Mouse (Mus musculus) brain, embryonic 14.5 days (tissue): ENCODE data around the gene Anapc2.

Experiments
- CTCF ChIP-seq: fragments of 200-500 bp; IDR thresholded peaks from 2 replicates; pipeline ENCODE4 v1.5.1; 2012; ENCODE audit warnings: inconsistent platforms, mild to moderate bottlenecking, moderate library complexity, borderline replicate concordance; ENCODE audit not compliant: insufficient read depth, insufficient read length; ENCODE audit errors: extremely low read depth
- POLR2A ChIP-seq: fragments of 200-500 bp; IDR thresholded peaks from 2 replicates; pipeline ENCODE4 v1.6.1; 2012; ENCODE audit warnings: mild to moderate bottlenecking, inconsistent platforms, borderline replicate concordance; ENCODE audit not compliant: poor library complexity, insufficient read depth, insufficient read length, severe bottlenecking; ENCODE audit errors: extremely low read depth

- TF ChIP-seq POLR2A (no peak), CTCF (no peak)
Measured at GRCm38 (mm10) chr2:25264851-25265250, 7.4 kb upstream of the Anapc2 start.
